Mouse (Mus musculus) embryonic stem cell, embryonic (primary cell): Measurements from ENCODE around the gene Aldh3b2.

Source experiments
- CTCF ChIA-PET, 4 experiments: fragments of 300-600 bp in 2 of 4; fragments of 350-600 bp in 2 of 4; sonication (Branson Sonifier 250); formaldehyde crosslinking; loops; one replicate each; lab custom pipeline; 2022; ENCODE audit warnings: inconsistent platforms in 2 of 4; lab: Charles Lee
- POLR2A ChIA-PET, 4 experiments: fragments of 300-600 bp in 2 of 4; fragments of 350-600 bp in 2 of 4; sonication (Branson Sonifier 250); formaldehyde crosslinking; loops; one replicate each; lab custom pipeline; 2022; ENCODE audit warnings: antibody characterized with exemption in 4 of 4, inconsistent platforms in 1 of 4; lab: Charles Lee

The Aldh3b2 gene

DNA sequence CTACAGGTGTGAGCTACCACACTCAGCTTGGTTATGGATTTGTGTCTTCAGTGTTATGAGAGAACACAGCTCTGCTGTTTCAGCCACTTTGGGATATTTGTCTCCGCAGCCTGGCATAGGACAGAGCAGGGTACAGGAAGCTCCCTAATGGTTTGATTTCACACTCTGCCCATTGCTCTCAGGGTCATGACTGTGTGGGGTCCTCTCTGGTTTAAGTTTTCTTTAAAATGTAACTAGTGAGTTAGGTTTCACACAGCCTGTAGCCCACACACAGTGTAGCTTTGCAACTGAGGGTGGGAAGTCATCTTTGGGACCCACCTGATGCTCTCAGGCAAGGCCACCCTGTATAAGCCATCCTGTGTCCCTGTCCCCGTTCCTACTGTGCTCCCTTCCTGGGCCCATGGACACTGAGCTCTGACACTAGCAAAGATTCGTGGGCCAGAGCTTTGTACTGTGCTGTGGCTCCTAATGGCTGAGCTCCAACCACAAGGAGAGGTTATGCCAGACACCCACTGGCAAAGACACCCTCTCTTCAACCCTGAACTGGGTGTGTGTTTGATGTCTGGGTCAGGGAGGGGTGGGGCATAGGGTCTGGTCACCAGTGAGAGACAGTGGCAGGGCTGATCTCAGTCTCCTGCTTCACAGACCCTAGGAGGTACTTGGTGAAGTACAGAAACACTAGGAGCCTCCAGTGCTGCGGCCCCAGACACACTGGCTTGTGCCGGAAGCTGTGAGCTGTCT, 14.7 kb upstream of the Aldh3b2 start:
- ChIA-PET POLR2A (interaction anchor here in 3 of 4 experiments (0.6 to 1.2 kb wide), 3 partner anchors 12 to 35 kb away, joined by 3 read pairs; no protein-coding TSS in a partner anchor), CTCF (interaction anchor here (0.6 to 1.2 kb wide), 5 partner anchors 11 to 161 kb away, joined by 3 to 4 read pairs (median 4); no protein-coding TSS in a partner anchor)

DNA sequence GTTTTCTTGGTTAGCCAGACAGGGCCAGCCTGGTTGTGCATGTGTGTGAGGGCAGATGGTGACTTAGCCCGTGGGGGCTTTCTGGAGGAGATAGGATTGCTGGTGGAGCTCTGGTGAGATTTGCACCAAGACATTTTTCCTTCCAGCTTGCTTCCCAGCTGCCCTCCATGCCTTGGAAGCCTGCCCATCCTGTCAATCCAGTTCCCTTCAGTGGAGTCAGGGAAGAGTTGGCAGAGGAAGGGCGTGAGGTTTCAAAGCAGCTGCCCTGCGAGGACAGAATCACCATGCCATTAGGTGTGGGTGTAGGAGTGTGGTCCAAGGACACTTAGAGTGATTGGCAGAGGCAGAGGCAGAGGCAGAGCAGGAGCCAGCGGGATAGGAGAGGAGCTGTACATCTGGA, 13.7 kb upstream of the Aldh3b2 start, which contains the start of gene Aldh3b3:
Gene Aldh3b3, plus strand, starts transcription at position 176 of the 400 bp plus-strand sequence.
- ChIA-PET CTCF (interaction anchor here in 3 of 4 experiments (0.6 to 5.6 kb wide), 6 partner anchors 12 to 89 kb away, joined by 3 to 31 read pairs (median 7); no protein-coding TSS in a partner anchor), POLR2A (interaction anchor here in 2 of 4 experiments (0.8 to 1.0 kb wide), 2 partner anchors 12 to 14 kb away, joined by 3 to 4 read pairs; partner anchors contain the start of gene Aldh3b2 (in 1 of the 2))

DNA sequence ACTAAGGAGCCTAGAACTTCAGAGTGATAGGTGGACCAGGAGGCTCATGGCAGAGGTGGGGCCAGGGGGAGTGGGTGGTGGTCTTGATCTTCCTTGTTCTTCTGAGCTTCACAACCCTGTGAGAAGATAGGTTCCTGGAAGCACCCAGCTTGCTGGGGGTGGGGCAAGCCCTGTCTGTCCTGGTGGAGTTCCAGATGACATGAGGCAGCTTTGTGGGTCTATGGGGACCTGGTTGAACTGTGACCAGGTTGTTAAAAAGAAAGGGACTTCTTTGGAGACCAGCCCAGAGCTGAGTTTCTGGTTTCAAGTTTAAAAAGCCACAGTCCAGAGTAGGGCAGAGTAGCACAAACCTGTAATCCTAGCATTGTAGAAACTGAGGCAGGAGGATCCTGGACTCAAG, 13.1 kb upstream of the Aldh3b2 start:
- CTCF ChIA-PET: interaction anchor here in 2 of 4 experiments (1.1 to 5.6 kb wide), 7 partner anchors 10 to 54 kb away, joined by 3 to 31 read pairs (median 5); partner anchors contain the start of gene Ndufv1 (in 1 of the 2)

DNA sequence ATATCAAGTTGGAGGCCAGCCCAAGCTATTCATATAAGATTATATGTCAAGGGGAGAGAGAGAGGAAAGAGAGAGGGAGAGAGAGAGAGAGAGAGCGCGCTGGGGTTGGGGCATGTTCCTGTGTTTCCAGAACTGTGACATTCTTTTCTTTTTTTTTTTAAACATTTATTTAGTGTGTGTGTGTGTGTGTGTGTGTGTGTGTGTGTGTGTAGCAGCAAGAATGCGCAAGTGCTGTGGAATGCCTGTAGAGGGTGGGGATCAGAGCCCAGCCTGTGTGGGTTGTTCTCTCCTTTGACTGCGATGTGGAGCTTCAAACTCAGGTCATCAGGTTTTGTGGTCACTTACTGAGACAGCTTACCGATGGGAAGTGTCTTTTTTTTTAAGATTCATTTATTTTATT, 11.9 kb upstream of the Aldh3b2 start:
- ChIA-PET POLR2A (interaction anchor here in 3 of 4 experiments (0.5 to 2.6 kb wide), 18 partner anchors 11 to 384 kb away, joined by 3 to 10 read pairs (median 4); partner anchors contain the start of genes Acy3 (in 2 of the 3), Cdk2ap2 (in 1 of the 3), Doc2g (in 1 of the 3) and Gm49405 (in 1 of the 3)), CTCF (interaction anchor here (0.6 to 5.6 kb wide), 38 partner anchors 8 to 819 kb away, joined by 3 to 31 read pairs (median 4); partner anchors contain the start of genes Ndufv1 (in 3 of the 4), Gm49405 (in 2 of the 4), Nudt8 (in 2 of the 4) and Aldh3b2 (in 1 of the 4))

More for the DNA sequence above, 13.1 kb upstream of the Aldh3b2 start:
- POLR2A ChIA-PET: interaction anchor here in 3 of 4 experiments (0.8 to 2.4 kb wide), 5 partner anchors 12 to 41 kb away, joined by 3 to 8 read pairs (median 5); partner anchors contain the start of genes Acy3 (in 1 of the 3), Aldh3b2 (in 1 of the 3), Gm49405 (in 1 of the 3) and Nudt8 (in 1 of the 3)

DNA sequence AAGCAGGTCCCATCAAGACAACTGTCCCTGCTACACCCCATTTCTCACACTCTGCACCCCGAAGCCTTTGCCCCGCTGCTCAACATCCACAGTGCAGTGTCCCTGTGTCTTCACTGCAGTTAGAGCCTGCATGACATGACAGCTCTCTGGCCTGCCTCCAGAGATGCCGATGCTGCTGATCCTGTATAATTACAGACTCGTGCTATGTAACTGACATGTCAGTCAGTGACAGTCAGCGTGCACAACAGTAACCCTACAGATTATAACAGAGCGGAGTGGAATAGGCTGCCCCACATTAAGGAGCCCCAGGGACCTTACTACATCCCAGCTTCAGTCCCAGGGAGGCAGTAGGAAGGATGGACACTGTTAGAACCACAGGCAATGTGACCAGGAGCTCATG, 10.3 kb upstream of the Aldh3b2 start:
- ChIA-PET POLR2A (interaction anchor here in 1 of 4 experiments (2.6 kb wide), 1 partner anchor 85 kb away, joined by 10 read pairs; the partner anchor contains the start of gene Gstp2), CTCF (interaction anchor here in 3 of 4 experiments (0.5 to 5.6 kb wide), 17 partner anchors 11 to 601 kb away, joined by 3 to 31 read pairs (median 6); partner anchors contain the start of genes Aldh3b2 (in 2 of the 3), Acy3 (in 1 of the 3) and Ndufv1 (in 1 of the 3))

DNA sequence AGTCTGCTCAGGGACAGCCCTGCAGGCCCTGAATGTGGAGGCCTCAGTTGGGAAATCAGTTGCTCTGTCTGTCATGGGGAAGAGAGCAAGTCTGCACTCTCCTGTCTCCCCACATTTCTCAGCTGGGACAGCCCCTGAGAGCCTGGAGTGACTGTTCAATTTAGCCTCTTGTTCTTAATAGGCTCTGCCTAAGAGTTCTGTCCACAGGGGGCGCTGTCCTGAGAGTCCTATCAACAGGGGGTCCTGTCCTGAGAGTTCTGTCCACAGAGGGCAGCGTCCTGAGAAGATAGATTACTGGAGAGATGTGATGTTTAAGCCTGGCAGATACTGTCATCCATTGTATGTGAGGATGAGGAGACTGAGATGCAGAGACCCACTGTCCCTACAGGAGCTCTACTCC, 9.7 kb upstream of the Aldh3b2 start:
- POLR2A ChIA-PET: interaction anchor here in 2 of 4 experiments (0.7 to 2.0 kb wide), 3 partner anchors 41 to 145 kb away, joined by 3 to 5 read pairs (median 5); partner anchors contain the start of gene Ndufv1 (in 1 of the 2)
- CTCF ChIA-PET: interaction anchor here (0.5 to 5.6 kb wide), 30 partner anchors 10 to 602 kb away, joined by 3 to 31 read pairs (median 5); partner anchors contain the start of genes Aldh3b2 (in 2 of the 4), Gm49405 (in 1 of the 4), Ndufv1 (in 1 of the 4) and Nudt8 (in 1 of the 4)

DNA sequence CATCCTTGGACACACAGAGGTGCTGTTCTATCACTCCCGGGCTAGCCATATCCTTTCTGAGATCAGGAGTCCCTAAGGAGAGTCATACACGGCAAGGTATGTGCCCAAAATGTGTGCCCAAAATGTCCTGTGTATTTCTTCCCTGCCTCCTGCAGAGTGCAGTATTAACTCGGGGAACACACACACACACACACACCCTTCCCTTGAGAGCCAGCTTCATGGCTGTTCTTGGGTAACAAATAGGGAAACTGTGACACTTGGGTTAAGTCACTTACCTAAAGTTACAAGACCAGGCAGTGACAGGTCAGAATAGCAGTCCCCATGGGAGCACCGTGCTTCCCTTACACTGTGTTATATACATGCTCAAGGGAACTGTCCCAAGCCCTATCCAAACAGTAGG, 8.1 kb upstream of the Aldh3b2 start:
- CTCF ChIA-PET: interaction anchor here in 3 of 4 experiments (0.5 to 5.6 kb wide), 10 partner anchors 12 to 374 kb away, joined by 3 to 31 read pairs (median 6); partner anchors contain the start of gene Ndufv1 (in 1 of the 3)

DNA sequence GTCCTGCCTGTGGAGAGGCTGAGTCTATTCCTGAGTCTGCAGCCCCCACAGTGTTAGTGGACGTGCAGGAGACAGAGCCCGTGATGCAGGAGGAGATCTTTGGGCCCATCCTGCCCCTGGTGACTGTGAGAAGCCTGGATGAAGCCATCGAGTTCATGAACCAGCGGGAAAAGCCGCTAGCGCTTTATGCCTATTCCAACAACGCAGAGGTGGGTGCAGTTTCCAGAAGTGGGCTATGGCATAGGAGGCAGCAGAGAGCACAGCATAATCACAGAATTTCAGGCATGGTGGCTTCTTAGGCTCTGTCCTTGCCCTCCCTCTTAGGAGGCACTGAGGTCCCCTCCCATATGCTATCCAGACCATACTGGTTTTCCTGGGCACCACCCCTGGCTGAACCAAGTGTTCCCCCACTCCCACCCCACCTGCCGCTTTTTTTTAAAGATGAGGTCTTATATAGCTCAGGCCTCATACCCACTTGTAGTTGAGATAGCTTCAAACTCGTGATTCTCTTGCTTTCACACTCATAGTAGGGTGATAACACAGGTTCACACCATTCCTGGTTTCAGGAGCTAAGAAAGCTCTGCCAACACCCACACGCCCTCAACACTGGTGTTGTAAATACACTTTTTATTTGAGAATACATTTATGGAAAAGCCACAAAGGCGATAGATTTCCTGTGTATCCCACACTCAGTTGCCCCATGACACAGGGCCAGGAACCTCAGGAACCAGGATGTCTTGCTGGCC, 5.6 kb upstream of the Aldh3b2 start:
- CTCF ChIA-PET: interaction anchor here (0.6 to 1.8 kb wide), 17 partner anchors 10 to 316 kb away, joined by 3 to 7 read pairs (median 4); partner anchors contain the start of genes Ndufs8 (in 1 of the 4) and Ndufv1 (in 1 of the 4)
- POLR2A ChIA-PET: interaction anchor here (0.5 to 1.5 kb wide), 11 partner anchors 10 to 623 kb away, joined by 3 to 6 read pairs (median 4); partner anchors contain the start of gene Acy3 (in 1 of the 4)

More for the DNA sequence above, 8.1 kb upstream of the Aldh3b2 start:
- POLR2A ChIA-PET: interaction anchor here in 1 of 4 experiments (2.0 kb wide), 1 partner anchor 147 kb away, joined by 5 read pairs; no protein-coding TSS in a partner anchor

DNA sequence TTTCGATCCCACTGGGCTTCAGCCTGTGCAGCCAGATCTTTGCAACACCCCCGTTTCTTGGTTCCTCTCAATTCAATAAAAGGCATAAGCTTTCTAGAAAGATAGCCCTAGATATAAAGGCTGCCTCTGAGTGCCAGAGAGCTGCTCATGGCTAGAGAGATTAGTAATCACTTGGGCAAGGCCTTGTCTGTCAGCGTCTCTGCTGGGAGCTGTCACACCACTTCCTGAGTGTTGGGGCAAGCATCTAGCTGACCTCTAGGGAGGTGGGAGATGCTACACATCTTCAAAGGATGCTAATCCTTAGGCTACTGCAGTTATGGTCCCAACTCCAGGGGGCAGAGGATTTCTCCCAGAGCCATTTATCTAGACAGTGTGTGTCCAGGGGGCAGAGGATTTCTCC, 4.9 kb upstream of the Aldh3b2 start:
- ChIA-PET CTCF (interaction anchor here (0.6 to 1.8 kb wide), 14 partner anchors 9 to 529 kb away, joined by 3 to 7 read pairs (median 4); partner anchors contain the start of genes Ndufs8 (in 1 of the 4) and Ndufv1 (in 1 of the 4)), POLR2A (interaction anchor here (0.5 to 1.5 kb wide), 11 partner anchors 9 to 622 kb away, joined by 3 to 6 read pairs (median 4); partner anchors contain the start of gene Acy3 (in 1 of the 4))

DNA sequence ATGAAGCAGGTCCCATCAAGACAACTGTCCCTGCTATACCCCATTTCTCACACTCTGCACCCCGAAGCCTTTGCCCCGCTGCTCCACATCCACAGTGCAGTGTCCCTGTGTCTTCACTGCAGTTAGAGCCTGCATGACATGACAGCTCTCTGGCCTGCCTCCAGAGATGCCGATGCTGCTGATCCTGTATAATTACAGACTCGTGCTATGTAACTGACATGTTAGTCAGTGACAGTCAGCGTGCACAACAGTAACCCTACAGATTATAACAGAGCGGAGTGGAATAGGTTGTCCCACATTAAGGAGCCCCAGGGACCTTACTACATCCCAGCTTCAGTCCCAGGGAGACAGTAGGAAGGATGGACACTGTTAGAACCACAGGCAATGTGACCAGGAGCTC, 2.5 kb downstream of the Aldh3b2 start:
- ChIA-PET POLR2A (interaction anchor here in 1 of 4 experiments (1.3 to 1.4 kb wide), 2 partner anchors 11 to 79 kb away, joined by 3 to 4 read pairs; no protein-coding TSS in a partner anchor), CTCF (interaction anchor here in 3 of 4 experiments (0.7 to 1.6 kb wide), 3 partner anchors 28 to 62 kb away, joined by 3 to 9 read pairs (median 4); partner anchors contain the start of genes Ndufs8 (in 1 of the 3) and Ndufv1 (in 1 of the 3))

DNA sequence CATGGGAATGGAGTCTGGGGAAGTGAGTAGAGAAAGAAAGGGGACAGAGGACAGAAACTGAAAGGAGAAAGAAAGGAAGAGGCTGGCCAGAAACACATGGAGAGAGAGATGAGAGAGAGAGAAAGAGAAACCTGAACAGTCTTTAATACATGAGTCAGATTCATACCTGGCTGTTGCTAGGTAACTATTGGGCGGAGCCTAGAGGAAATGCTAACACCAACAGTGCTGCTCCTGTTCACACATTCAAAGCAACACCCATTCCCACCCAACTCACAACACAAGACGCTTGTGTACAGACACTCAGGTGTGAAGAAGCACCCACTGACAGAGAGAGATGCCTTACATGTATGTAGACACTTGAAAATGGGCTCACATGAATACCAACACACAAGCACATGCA, 3.7 kb downstream of the Aldh3b2 start:
- ChIA-PET CTCF (interaction anchor here in 3 of 4 experiments (0.7 to 1.5 kb wide), 6 partner anchors 13 to 257 kb away, joined by 3 to 7 read pairs (median 4); no protein-coding TSS in a partner anchor), POLR2A (interaction anchor here in 2 of 4 experiments (0.6 to 1.7 kb wide), 2 partner anchors 9 to 10 kb away, joined by 4 to 6 read pairs; no protein-coding TSS in a partner anchor)

DNA sequence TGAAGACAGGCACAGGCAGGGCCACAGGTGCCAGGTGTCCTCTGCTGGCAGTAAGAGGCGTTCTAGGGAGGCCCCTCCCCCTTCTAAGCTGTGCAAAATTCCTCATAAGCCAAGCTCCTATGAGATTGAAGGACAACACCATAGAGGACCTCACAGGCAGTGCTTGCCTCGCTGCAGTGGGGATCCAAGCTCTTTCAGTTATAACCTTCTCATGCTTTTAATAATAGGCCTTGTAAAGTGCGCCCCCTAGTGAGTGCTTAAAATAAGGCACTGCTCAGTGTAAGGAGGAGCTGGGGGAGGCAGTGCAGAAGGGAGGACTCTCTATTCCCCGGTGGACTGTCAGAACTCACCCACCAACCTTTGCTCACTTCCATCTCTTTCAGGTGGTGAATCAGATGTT, 8.2 kb downstream of the Aldh3b2 start:
- ChIA-PET CTCF (interaction anchor here (0.5 to 3.9 kb wide), 135 partner anchors 8 to 1908 kb away, joined by 3 to 42 read pairs (median 5); partner anchors contain the start of genes Tbx10 (in 4 of the 4), Aldh3b2 (in 3 of the 4), Gm49405 (in 3 of the 4) and Nudt8 (in 3 of the 4)), POLR2A (interaction anchor here (0.5 to 2.3 kb wide), 32 partner anchors 8 to 213 kb away, joined by 3 to 15 read pairs (median 3); partner anchors contain the start of genes Gm49405 (in 2 of the 4), Gstp2 (in 2 of the 4), Ndufs8 (in 2 of the 4) and Ndufv1 (in 2 of the 4))

DNA sequence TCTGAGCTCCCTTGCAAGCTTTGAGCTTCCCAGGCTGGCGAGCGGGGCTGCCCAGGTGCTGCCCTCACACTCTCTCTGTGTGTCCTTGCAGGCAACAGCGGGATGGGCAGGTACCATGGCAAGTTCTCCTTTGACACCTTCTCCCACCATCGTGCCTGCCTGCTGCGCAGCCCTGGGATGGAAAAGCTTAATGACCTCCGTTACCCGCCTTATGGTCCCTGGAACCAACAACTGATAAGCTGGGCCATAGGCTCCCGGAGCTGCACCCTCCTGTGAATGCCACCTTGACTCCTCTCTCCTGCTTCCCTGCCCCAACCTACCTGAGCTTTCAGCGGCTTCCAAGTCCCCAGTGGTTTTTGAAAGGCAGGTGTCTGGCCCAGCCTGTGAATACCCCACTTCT, 8.8 kb downstream of the Aldh3b2 start:
- ChIA-PET CTCF (interaction anchor here (0.5 to 3.9 kb wide), 129 partner anchors 8 to 1456 kb away, joined by 3 to 42 read pairs (median 5); partner anchors contain the start of genes Tbx10 (in 4 of the 4), Aldh3b2 (in 3 of the 4), Gm49405 (in 3 of the 4) and Nudt8 (in 3 of the 4)), POLR2A (interaction anchor here (0.6 to 2.3 kb wide), 29 partner anchors 9 to 214 kb away, joined by 3 to 15 read pairs (median 3); partner anchors contain the start of genes Gm49405 (in 3 of the 4), Nudt8 (in 3 of the 4), Gstp2 (in 2 of the 4) and Ndufv1 (in 2 of the 4))

DNA sequence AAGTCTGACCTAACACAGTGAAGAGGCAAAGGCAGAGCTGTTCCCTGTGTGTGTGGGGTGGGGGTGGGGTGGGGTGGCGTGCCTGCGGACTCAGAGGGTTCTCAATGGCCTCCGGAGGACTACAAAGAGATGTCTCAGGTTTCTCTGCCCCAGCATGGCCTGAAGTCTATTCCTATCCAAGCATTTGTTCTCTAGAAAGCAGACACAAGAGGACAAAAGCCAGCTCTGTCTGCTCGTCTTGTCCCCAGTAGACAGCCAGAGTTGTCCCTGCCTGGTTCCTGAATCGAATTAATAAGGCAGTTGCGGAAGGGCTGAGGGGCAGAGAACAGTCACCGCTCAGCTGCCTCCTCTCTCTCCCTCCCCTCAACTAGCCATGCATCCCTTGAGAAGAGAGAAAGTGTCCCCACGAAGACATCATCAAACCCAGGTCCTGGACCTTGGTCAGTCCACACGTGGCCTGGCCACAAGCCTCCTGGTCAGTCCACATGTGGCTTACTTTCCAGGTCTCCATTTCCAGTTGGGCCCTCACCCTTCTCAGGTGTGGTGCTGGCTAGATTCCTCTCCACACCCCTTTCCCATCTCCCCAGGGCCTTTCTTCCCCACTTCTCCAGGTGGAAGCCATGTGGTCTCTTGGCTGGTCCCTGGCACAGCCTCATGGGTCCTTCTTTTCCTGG, 11.5 kb downstream of the Aldh3b2 start:
- CTCF ChIA-PET: interaction anchor here in 3 of 4 experiments (0.9 to 3.9 kb wide), 8 partner anchors 16 to 245 kb away, joined by 3 to 31 read pairs (median 4); partner anchors contain the start of genes Gm49405 (in 2 of the 3), Nudt8 (in 2 of the 3), Aldh3b3 (in 1 of the 3) and Gstp2 (in 1 of the 3)
- POLR2A ChIA-PET: interaction anchor here in 3 of 4 experiments (0.6 to 6.9 kb wide), 11 partner anchors 11 to 202 kb away, joined by 3 to 95 read pairs (median 9); partner anchors contain the start of genes Gm49405 (in 2 of the 3), Nudt8 (in 2 of the 3), Gstp2 (in 1 of the 3) and Ndufs8 (in 1 of the 3)
